Comparison of ENCODE assay signal across 43 mouse cellular contexts in the genomic region with DNA sequence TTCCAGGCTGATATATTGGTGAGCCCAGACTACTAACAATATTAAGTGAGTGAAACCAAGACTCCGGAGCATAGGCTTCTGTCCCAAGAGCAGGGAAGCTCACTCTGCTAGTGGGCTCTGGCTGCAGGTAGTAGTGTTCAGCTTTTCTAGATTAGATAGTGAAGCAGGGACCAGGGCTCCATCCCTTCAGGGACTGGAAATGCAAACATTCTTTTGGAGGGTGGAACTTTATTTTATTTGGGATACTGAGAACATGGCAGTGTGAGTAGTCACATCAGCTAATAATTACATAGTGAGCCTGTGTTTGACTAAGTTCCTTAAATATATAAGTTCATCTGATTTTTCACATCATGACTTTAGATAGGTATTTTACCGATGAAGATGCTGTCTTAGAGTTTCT. TPM values are rescaled to one million over a fixed set of nuclear protein-coding genes. Genes with fewer than 3 reads are reported as not detected.
"Had no signal": no experiment of that assay in that cellular context is flagged by ENCODE, and none has a peak within 500 bp of the region (broad histone marks: within the 10 kb centered on the region; RNA-seq: fewer than 3 reads in every experiment).

No protein-coding gene starts in this region.

- ATAC-seq: hindbrain, embryonic 16.5 days; hindbrain, postnatal 0 days; inflammation-experienced regulatory T-cells, adult 6 months; intestine, embryonic 15.5 days; intestine, embryonic 16.5 days; intestine, postnatal 0 days had no signal

- H3K4me1 ChIP-seq: heart, embryonic 10.5 days; heart, embryonic 13.5 days; hindbrain, embryonic 12.5 days; hindbrain, embryonic 13.5 days; hindbrain, embryonic 15.5 days; intestine, embryonic 15.5 days; kidney, embryonic 15.5 days had no signal

- H3K27ac ChIP-seq: heart, embryonic 10.5 days; heart, embryonic 13.5 days; heart, embryonic 15.5 days; hindbrain, embryonic 10.5 days; hindbrain, embryonic 12.5 days; hindbrain, embryonic 13.5 days; hindbrain, embryonic 14.5 days; hindbrain, embryonic 15.5 days; hindbrain, postnatal 0 days; intestine, embryonic 15.5 days; kidney, embryonic 15.5 days; kidney, postnatal 0 days; layer of hippocampus, adult 2 months had no signal

- DNase-seq: heart, postnatal 10 days; heart, postnatal 14 days; heart, postnatal 36 days; heart, postnatal 4 days; kidney, adult 11 months; kidney, adult 18-20 months; kidney, adult 2 months; kidney, adult 8-10 months; kidney, adult 9 months; kidney, postnatal 10 days; kidney, postnatal 14 days; kidney, postnatal 25 days; kidney, postnatal 36 days; kidney, postnatal 4 days; layer of hippocampus, adult 9-11 months; layer of hippocampus, postnatal 36 days had no signal

- H3K4me2 ChIP-seq: heart, embryonic 11.5 days; heart, embryonic 12.5 days; heart, embryonic 13.5 days; heart, embryonic 15.5 days; hindbrain, embryonic 12.5 days; hindbrain, embryonic 13.5 days; hindbrain, embryonic 14.5 days; hindbrain, embryonic 15.5 days; intestine, embryonic 15.5 days; kidney, embryonic 15.5 days had no signal

- H3K9me3 ChIP-seq: heart, embryonic 10.5 days; heart, embryonic 12.5 days; heart, embryonic 13.5 days; heart, embryonic 15.5 days; hindbrain, embryonic 10.5 days; hindbrain, embryonic 12.5 days; hindbrain, embryonic 13.5 days; hindbrain, embryonic 15.5 days; intestine, embryonic 15.5 days; kidney, embryonic 15.5 days had no signal

- H3K4me3 ChIP-seq: heart, embryonic 10.5 days; heart, embryonic 12.5 days; heart, embryonic 13.5 days; heart, embryonic 15.5 days; hindbrain, embryonic 10.5 days; hindbrain, embryonic 12.5 days; hindbrain, embryonic 13.5 days; hindbrain, embryonic 15.5 days; intestine, embryonic 15.5 days; kidney, embryonic 15.5 days; layer of hippocampus, adult 2 months had no signal

- H3K27me3 ChIP-seq: heart, embryonic 12.5 days; heart, embryonic 13.5 days; heart, embryonic 15.5 days; hindbrain, embryonic 12.5 days; hindbrain, embryonic 13.5 days; hindbrain, embryonic 15.5 days; intestine, embryonic 15.5 days; kidney, embryonic 15.5 days had no signal

- H3K9ac ChIP-seq: heart, embryonic 12.5 days; heart, embryonic 13.5 days; heart, embryonic 15.5 days; hindbrain, embryonic 12.5 days; hindbrain, embryonic 13.5 days; hindbrain, embryonic 14.5 days; hindbrain, embryonic 15.5 days; intestine, embryonic 15.5 days; kidney, embryonic 15.5 days had no signal

- H3K36me3 ChIP-seq: heart, embryonic 10.5 days; heart, embryonic 12.5 days; heart, embryonic 13.5 days; heart, embryonic 15.5 days; hindbrain, embryonic 10.5 days; hindbrain, embryonic 12.5 days; hindbrain, embryonic 13.5 days; hindbrain, embryonic 15.5 days; intestine, embryonic 15.5 days; kidney, embryonic 15.5 days had no signal

RNA-seq across cellular contexts. Expression of gene Ccdc83, which starts 51.2 kb away (rescaled TPM):
- polyA plus RNA-seq: heart, embryonic 11.5 days; heart, embryonic 12.5 days; heart, embryonic 13.5 days; heart, embryonic 14.5 days; heart, embryonic 15.5 days; heart, embryonic 16.5 days; heart, postnatal 0 days; hindbrain, embryonic 10.5 days; hindbrain, embryonic 11.5 days; hindbrain, embryonic 12.5 days; hindbrain, embryonic 13.5 days; hindbrain, embryonic 14.5 days; hindbrain, embryonic 15.5 days; hindbrain, embryonic 16.5 days; hindbrain, postnatal 0 days; intestine, embryonic 14.5 days; intestine, embryonic 15.5 days; intestine, embryonic 16.5 days; intestine, postnatal 0 days; kidney, adult 2 months; kidney, embryonic 14.5 days; kidney, embryonic 15.5 days; kidney, embryonic 16.5 days; kidney, postnatal 0 days; large intestine, adult 2 months had no signal
